Mouse (Mus musculus): Measurements from ENCODE around the gene S1pr4. TPM values are rescaled to one million over a fixed set of nuclear protein-coding genes. Genes with fewer than 3 reads are reported as not detected.
A peak's percentile ranks its signal among the peaks of the same experiment; 100 is the strongest.

The S1pr4 gene
- polyA plus RNA-seq, 1 experiment from 2014 or later = 1.0 TPM

DNA sequence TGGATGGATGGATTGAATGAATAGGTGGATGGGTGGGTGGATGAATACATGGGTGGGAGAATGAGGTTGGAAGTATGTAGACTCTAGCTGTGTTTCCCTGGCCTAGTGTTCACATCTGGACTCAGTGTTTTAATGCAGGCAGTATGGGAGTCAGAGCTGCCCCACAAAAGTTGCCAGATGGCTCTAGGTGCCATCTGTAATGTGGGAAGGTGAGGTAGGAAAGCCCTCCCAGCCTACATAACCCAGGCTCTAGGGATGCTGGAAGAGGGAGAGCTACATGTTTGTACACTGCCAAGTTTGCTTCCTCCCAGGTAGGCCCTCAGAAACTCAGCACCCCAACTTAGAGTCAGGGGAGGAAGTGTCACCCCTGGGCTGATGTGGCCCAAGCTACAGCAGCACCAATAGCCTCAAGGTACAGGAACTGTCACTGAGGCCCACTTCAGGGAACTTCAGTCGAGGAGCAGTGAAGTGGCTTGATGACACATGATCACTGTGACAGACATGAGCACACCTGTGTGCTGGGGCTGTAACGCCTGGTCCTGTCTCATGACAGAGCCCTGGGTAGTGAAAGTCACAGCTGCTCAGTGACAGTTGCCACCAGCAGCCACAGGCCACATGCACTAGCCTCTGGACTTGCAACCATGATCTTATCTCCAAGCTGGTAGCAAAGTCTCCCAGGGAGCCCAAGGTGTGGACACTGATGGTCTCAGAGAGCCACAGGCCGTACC, 38.6 kb upstream of the S1pr4 start:
- Histone ChIP-seq H3K9ac (ENCODE audit: low read length) (no peak overlapping the region), H3K4me1 (replicated peaks; ENCODE audit: control insufficient read depth, insufficient read depth) (peaks cover 2% of the 10 kb centered on the region; the same call in 1 of the 2 replicates), H3K27me3 (ENCODE audit: control insufficient read depth, insufficient read depth, low read length) (no peaks in the 10 kb centered on the region), H3K4me2 (replicated peaks; ENCODE audit: low read depth) (no peak overlapping the region), H3K36me3 (ENCODE audit: control insufficient read depth, insufficient read depth, low read length) (no peaks in the 10 kb centered on the region), H3K27ac (replicated peaks) (no peak overlapping the region), H3K4me3 (ENCODE audit: low read depth, low read length) (no peak overlapping the region), H3K9me3 (ENCODE audit: control insufficient read depth, low read length) (no peaks in the 10 kb centered on the region)
- WGBS = 81% methylated on average over 3 of the region's 3 CpGs
- DNase-seq (ENCODE audit: low spot score) (no peak), ATAC-seq (ENCODE audit: low FRiP score, low TSS enrichment) (no peak)
- TF ChIP-seq EP300 (optimal IDR thresholded peaks at IDR 0.05) (no peak), CTCF (IDR thresholded peaks at IDR 0.05; ENCODE audit: low read depth) (no peak)

DNA sequence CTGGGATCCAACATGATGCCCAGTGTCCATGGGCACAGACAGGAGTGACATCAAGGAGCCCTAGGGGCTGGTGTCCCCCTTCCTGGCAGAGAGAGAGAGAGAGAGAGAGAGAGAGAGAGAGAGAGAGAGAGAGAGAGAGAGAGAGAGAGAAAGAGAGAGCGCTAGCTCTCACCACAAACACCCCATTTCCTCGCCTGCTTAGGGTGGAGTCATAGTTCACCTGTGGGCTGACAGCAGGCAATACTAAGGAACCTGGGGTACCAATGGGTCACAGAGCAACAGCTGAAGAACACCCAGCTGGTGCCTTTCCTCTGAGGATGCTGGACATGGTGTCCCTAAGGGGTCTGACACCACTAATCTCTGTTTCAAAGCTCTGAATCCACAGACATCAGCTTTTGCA, 37.5 kb upstream of the S1pr4 start:
- Histone ChIP-seq H3K9ac (ENCODE audit: low read length) (no peak overlapping the region), H3K4me1 (replicated peaks; ENCODE audit: control insufficient read depth, insufficient read depth) (no peaks in the 10 kb centered on the region), H3K36me3 (ENCODE audit: control insufficient read depth, insufficient read depth, low read length) (no peaks in the 10 kb centered on the region; the same call in 1 of the 2 replicates), H3K4me3 (ENCODE audit: low read depth, low read length) (no peak overlapping the region), H3K4me2 (replicated peaks; ENCODE audit: low read depth) (no peak overlapping the region), H3K27ac (replicated peaks) (no peak overlapping the region), H3K27me3 (ENCODE audit: control insufficient read depth, insufficient read depth, low read length) (no peaks in the 10 kb centered on the region), H3K9me3 (ENCODE audit: control insufficient read depth, low read length) (no peaks in the 10 kb centered on the region)
- DNase-seq (ENCODE audit: low spot score) (no peak), ATAC-seq (ENCODE audit: low FRiP score, low TSS enrichment) (no peak)
- WGBS = 72% methylated on average over 2 of the region's 2 CpGs
- TF ChIP-seq CTCF (IDR thresholded peaks at IDR 0.05; ENCODE audit: low read depth) (no peak), EP300 (optimal IDR thresholded peaks at IDR 0.05) (no peak)

DNA sequence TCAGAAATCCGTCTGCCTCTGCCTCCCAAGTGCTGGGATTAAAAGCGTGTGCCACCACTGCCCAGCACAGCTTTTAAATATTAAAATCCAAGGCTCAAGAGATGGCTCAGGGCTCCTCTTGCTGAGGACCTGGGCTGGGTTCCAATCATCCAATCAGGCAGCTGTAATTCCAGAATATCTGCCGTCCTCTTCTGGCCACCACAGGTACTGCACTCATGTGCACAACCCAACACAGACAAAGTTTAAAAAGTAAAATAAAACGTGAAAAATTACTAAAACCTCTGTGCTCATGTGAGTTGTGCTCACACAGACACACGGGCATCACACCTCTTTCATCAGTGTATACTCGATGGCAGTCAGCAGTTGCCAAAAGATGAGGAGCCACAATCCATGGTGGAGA, 36.8 kb upstream of the S1pr4 start:
- 78% methylated on average over 6 of the region's 6 CpGs for WGBS
- Histone ChIP-seq H3K36me3 (ENCODE audit: control insufficient read depth, insufficient read depth, low read length) (no peaks in the 10 kb centered on the region; the same call in 1 of the 2 replicates), H3K27ac (replicated peaks) (no peak overlapping the region), H3K4me2 (replicated peaks; ENCODE audit: low read depth) (no peak overlapping the region), H3K4me1 (replicated peaks; ENCODE audit: control insufficient read depth, insufficient read depth) (no peaks in the 10 kb centered on the region), H3K9ac (ENCODE audit: low read length) (no peak overlapping the region), H3K9me3 (ENCODE audit: control insufficient read depth, low read length) (no peaks in the 10 kb centered on the region), H3K27me3 (ENCODE audit: control insufficient read depth, insufficient read depth, low read length) (no peaks in the 10 kb centered on the region), H3K4me3 (ENCODE audit: low read depth, low read length) (no peak overlapping the region)
- DNase-seq (ENCODE audit: low spot score) (no peak), ATAC-seq (ENCODE audit: low FRiP score, low TSS enrichment) (no peak)
- no peak for TF ChIP-seq EP300 (optimal IDR thresholded peaks at IDR 0.05)
- peak; percentile 65 for TF ChIP-seq CTCF (IDR thresholded peaks at IDR 0.05; ENCODE audit: low read depth)

DNA sequence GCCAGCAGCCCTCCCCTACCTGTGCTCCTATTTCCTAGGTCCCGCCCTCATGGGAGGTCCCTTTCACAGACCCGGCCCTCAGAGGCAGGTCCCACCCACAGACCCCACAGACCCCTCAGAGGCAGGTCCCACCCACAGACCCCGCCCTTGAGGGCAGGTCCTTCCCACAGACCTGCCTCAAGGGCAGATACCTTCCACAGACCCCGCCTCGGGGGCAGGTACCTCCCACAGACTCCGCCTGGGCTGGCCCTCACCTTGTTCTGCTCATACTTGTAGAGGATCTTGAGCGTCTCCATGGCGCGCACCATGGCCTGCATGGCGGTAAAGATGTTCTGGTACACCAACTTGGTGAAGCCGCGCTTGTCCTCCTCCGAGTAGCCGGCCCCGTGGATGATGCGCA, 34.9 kb upstream of the S1pr4 start:
- TF ChIP-seq EP300 (optimal IDR thresholded peaks at IDR 0.05) (no peak), CTCF (IDR thresholded peaks at IDR 0.05; ENCODE audit: low read depth) (no peak)
- WGBS = 49% methylated on average over 16 of the region's 16 CpGs
- Histone ChIP-seq H3K27ac (replicated peaks) (no peak overlapping the region), H3K4me3 (ENCODE audit: low read depth, low read length) (no peak overlapping the region), H3K9ac (ENCODE audit: low read length) (no peak overlapping the region), H3K9me3 (ENCODE audit: control insufficient read depth, low read length) (no peaks in the 10 kb centered on the region), H3K4me2 (replicated peaks; ENCODE audit: low read depth) (no peak overlapping the region), H3K36me3 (ENCODE audit: control insufficient read depth, insufficient read depth, low read length) (peaks cover 4% of the 10 kb centered on the region), H3K4me1 (replicated peaks; ENCODE audit: control insufficient read depth, insufficient read depth) (no peaks in the 10 kb centered on the region), H3K27me3 (ENCODE audit: control insufficient read depth, insufficient read depth, low read length) (no peaks in the 10 kb centered on the region)
- ATAC-seq (ENCODE audit: low FRiP score, low TSS enrichment) (peak; percentile 26; the same call in 1 of the 2 replicates), DNase-seq (ENCODE audit: low spot score) (peak; percentile 51)

DNA sequence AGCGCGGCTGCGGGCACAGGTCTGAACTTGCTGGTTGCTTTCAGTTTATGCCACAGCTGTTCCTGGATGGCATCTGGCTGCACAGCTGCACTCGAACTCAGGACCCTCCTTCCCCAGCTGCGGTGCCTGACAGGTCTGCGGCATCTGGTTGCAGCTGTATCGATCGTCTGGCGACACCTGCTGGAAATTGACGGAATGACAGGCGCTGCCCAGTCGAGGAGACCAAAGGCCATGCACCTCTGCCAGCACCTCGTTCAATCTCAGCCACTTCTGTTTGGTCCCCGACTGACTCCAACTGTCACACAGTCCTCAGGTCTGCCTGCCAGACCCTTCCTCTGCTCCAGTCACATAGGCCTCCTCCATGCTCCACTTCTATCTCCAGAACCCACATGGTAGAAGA, 26.8 kb upstream of the S1pr4 start:
- Histone ChIP-seq H3K9ac (ENCODE audit: low read length) (no peak overlapping the region), H3K27me3 (ENCODE audit: control insufficient read depth, insufficient read depth, low read length) (no peaks in the 10 kb centered on the region), H3K36me3 (ENCODE audit: control insufficient read depth, insufficient read depth, low read length) (peaks cover 11% of the 10 kb centered on the region; the same call in 1 of the 2 replicates), H3K27ac (replicated peaks) (no peak overlapping the region), H3K4me1 (replicated peaks; ENCODE audit: control insufficient read depth, insufficient read depth) (no peaks in the 10 kb centered on the region), H3K4me2 (replicated peaks; ENCODE audit: low read depth) (no peak overlapping the region), H3K4me3 (ENCODE audit: low read depth, low read length) (no peak overlapping the region), H3K9me3 (ENCODE audit: control insufficient read depth, low read length) (no peaks in the 10 kb centered on the region)
- 9% methylated on average over 14 of the region's 14 CpGs for WGBS
- no peak for TF ChIP-seq EP300 (optimal IDR thresholded peaks at IDR 0.05)
- TF ChIP-seq CTCF (IDR thresholded peaks at IDR 0.05; ENCODE audit: low read depth) = peak; percentile 98
- ATAC-seq (ENCODE audit: low FRiP score, low TSS enrichment) (peak; percentile 41; the same call in 1 of the 2 replicates), DNase-seq (ENCODE audit: low spot score) (peak; percentile 84)

DNA sequence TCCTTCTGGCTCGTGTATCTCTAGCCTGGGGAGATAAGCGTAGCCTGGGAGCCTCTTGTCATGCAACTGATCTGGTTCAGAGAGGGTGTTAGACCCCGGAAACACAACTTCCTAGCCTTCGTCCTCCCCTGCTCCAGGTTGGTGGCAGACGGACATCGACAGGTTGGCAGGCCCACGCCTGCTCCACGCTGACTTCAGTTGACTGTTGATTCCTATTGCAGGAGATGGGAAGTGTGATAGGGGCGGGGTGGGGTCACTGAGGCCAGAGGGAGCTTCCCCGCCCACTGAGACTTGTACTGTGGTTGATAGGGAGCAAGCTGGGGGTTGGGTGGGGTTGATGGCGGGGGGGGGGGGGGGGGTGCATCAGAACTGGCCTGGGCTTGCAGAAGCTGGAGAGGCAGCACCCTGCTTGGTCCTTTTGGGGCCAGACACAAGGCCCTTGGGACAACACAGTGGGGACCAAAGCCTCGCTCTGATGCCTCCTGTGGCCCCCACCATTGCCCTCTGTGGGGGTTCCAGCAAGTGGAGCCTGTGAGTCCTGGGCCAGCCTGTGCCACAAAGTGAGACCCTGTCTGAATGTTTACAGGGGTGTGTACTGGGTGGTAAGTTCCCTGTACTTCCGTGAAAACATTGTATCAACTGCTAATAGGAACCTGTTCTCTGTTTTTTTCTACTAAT, 25.2 kb upstream of the S1pr4 start:
- Histone ChIP-seq H3K36me3 (ENCODE audit: control insufficient read depth, insufficient read depth, low read length) (peaks cover 9% of the 10 kb centered on the region; the same call in 1 of the 2 replicates), H3K9ac (ENCODE audit: low read length) (no peak overlapping the region), H3K27ac (replicated peaks) (peak overlapping the region; percentile 85), H3K4me3 (ENCODE audit: low read depth, low read length) (no peak overlapping the region), H3K4me1 (replicated peaks; ENCODE audit: control insufficient read depth, insufficient read depth) (no peaks in the 10 kb centered on the region), H3K4me2 (replicated peaks; ENCODE audit: low read depth) (no peak overlapping the region), H3K9me3 (ENCODE audit: control insufficient read depth, low read length) (no peaks in the 10 kb centered on the region), H3K27me3 (ENCODE audit: control insufficient read depth, insufficient read depth, low read length) (no peaks in the 10 kb centered on the region)
- no peak for ATAC-seq (ENCODE audit: low FRiP score, low TSS enrichment)
- TF ChIP-seq EP300 (optimal IDR thresholded peaks at IDR 0.05) (no peak), CTCF (IDR thresholded peaks at IDR 0.05; ENCODE audit: low read depth) (no peak)
- DNase-seq (ENCODE audit: low spot score) = no peak
- 48% methylated on average over 12 of the region's 13 CpGs for WGBS
